Mouse (Mus musculus): ENCODE measurements around the gene Heatr5a.

The Heatr5a gene

DNA sequence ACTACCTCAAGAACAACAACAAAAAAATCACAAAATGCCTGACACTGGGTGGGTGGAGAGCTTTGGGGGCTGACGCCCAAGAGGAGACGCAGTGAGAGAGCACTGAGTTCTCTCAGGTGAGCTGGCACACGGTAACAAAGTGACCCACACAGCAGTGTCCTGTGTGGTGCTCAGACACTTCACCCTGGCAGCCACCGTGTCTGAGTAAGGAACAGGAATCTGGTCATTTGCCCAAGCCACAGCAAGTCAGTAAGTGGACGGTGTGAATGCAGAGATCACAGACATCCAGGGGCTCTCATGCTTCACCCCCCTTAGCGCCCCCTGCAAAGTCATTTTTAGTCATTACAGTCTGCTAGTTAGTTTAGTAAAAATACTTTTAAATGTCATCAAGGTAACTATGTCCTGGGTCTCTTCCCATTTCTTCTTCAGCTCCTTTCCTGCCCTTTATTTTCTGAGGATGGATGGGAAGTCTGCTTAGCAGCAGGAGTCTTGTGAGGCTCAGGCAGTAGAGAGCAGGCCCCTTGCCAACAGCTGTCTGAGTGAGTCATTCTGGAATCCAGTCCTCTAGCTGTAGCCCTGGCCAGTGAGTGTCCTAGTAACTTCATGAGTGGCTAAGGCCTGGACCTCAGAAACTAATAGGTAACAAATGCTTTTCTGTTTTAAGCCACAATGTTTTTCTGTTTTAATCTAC is 88.4 kb downstream of the Heatr5a start:
- DNase-seq, result peak; percentile 51

DNA sequence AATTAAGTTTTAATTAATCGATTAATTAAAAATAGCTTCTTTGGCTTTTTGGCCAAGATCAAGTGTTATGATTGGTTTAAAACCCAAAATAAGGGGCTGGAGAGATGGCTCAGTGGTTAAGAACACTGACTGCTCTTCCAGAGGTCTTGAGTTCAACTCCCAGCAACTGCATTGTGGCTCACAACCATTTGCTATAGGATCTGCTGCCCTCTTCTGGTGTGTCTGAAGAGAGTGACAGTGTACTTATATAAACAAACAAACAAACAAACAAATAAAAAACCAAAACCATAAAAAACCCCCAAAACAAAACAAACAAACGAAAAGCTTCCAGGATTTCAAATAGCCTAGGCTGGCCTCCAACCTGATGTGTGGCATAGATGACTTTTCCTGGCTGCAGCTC is 89.3 kb downstream of the Heatr5a start:
- no peak for DNase-seq

DNA sequence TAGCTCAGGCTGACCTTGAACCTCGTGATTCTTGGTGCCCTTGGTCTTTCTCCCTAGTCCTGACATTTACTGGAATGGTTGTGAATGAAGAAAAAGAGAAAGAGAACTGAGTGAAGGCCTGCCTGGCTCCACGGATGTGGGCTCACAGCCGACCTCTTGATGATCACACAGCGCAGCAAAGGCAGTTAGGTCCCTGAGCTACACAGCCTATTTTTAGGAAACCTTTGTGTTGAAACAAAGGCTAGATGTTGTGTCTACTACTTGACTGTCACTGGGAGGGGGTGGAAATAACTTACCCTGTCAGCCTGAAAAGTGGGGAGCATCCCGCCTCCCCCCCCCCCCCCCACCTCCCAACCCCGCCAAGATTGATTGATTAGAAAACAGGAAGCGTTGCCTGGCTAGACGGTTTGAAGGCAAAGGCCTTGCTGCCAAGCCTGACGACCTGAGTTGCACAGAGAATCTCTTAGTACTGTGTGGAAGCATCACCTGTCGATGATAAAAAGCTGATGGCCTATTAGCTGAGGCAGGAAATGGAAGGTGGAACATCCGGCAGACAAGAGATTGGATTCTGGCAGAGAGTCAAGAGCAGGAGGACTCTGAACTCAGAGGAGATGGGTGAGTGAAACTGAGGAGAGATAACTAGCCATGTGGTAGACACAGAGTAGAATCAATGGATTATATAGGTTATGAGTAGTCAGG is 99.5 kb downstream of the Heatr5a start:
- no peak for DNase-seq

DNA sequence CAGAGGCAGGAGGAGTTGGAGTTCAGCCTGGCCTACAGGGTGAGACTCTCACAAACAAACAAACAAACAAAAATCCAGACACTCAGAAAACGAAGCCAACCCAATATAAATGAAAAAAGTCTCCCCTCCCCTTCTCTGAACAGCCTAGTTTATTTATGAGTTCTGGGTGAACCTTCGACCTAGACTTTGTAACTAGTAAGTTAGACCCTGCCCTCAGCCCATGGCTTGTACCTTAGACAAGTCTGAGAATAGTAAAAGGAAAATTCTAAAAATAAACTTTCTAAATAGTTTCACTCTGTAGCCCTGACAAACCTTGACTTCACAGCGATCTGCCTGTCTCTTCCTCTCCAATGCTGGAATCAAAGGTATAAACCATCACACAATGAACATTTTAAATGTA is 101.6 kb downstream of the Heatr5a start:
- no peak for DNase-seq

DNA sequence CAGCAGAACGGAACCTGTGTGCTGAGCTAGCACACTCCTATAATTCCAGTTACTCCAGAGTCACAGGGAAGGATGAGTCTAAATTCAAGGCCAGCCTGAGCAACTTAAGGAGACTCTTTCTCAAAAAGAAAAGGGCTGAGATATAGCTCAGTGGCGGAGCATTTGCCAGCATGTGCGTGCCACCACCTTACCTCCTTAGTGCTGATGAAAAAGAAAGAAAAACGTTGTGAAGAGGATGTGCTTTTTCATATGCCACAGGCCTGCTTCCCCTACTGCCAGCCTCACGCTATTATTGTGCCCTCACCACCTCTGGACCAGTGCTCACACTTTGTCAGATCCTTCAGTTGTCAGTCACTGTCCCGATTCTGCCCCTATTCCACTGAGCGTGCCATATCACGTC is 104.0 kb downstream of the Heatr5a start:
- no peak for DNase-seq

DNA sequence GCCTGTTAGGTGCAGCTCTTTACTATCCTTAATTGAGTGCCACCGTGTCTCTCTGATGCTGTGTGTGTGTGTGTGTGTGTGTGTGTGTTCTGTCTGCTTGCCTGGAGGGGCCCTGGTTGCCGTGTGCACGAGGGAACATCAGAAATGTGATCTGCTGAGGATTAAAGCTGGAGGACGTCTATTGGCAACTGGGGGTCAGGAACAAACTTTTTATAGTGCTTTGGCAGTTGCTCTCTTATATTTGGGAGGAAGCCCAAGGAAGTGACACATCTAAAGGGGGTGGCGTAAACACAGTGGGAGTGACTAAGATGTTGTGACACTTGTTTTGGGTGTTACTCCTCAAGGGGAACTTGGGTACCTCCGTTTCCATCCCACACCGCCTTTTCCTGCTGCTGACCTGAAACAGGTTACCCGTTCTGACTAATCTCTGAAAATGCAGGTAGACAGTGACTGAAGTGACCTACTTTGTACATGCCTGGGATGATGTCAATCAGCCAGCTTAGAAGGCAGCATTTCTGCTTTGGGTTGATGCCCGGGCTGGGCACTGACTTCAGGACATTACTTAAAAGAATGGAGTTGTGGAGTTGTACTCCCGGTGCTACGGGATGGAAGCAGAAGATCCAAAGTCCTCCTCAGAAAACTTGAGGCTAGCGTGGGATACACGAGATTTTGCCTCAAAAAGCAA is 104.8 kb downstream of the Heatr5a start:
- no peak for DNase-seq

DNA sequence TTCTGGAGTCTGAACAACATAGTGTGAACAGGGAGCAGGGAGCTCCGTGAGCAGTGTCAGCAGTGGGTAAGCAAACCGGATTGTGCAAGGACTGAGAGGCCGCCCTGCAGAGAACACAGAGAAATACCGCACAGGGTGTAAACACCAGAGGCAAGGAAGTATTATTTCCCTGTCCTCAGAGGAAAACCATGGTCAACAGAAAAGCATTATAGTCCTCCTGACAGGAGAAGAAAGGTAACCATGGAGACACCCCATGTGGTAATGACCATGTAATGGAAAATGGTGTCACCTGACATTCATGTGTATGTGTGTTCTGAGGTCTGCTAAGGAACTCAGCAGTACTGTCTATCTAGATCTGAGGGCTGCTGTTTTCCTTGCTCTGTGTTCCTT is 105.3 kb downstream of the Heatr5a start:
- no peak for DNase-seq

DNA sequence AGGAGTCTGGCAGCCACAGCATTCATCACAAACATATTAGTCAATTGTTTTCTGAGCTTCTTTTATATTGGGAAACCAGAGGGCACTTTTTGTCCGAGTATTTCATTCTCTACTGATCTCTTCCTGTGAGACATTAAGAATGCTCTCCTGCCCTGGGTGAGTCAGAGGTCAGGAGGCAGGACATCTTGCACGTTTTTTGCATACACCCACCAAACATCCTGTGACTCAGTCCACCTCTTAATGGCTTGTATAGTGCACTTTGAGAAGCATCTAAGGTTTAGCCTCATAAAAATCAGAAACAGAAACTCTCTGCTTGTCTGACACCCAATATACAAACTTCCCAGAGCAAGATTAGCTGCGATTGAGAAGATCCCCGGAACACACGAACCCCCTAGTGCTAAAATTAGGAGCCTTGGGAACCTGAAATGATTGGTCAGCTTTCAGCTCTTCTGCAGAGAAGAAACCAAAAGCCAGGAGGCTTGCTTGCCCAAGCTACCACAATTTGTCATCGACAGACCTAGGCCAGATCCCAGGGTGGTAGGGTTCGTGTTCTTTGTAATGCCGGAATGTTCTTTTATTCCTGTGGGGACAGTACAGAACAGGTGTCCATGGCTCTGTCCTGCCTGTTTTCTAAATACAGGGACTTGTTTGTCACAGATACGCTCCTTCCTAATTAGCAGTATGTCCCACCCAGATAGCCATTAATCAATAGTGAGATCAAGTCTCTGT is 105.9 kb downstream of the Heatr5a start:
- DNase-seq, result no peak

DNA sequence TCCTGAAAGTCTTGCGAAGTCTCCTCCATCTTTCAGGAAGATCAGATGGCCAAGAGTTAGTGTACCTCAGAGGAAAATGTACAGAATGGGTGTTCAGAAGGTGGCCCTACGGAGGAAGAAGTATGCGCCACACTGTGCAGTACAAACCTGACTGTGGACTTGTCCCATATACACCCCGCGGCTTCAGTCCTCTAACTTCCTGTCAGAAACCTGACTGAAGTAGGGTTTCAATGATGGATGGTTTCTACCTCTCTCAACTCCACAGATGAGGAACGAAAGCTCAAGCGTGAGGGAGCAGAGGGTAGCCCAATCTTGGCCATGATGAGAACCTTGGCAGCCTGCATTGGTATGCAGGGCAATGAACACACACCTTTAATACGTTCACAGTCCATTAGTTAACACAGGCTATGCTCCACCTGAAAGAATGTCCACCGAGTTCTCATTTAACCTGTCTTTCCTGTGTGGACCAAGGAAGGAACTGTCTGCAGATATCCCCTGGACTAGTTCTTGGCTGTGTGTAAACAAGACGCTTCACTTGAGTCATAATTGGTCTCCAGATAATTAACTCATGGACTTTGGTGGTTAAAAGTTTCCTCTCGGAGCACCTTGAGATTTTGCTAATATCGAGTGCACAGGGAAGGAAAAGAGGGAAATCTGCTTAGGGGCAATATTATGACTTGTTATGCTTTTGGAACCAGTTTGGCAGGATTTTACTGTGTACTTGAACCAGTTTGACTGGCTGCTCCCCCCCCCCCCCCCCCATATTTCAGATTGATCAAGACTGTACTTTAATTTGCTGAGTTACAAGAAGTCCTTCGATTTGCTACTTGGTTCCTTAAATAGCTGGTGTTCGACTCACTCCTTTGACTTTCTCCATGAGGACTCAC is 107.8 kb downstream of the Heatr5a start:
- no peak for DNase-seq

DNA sequence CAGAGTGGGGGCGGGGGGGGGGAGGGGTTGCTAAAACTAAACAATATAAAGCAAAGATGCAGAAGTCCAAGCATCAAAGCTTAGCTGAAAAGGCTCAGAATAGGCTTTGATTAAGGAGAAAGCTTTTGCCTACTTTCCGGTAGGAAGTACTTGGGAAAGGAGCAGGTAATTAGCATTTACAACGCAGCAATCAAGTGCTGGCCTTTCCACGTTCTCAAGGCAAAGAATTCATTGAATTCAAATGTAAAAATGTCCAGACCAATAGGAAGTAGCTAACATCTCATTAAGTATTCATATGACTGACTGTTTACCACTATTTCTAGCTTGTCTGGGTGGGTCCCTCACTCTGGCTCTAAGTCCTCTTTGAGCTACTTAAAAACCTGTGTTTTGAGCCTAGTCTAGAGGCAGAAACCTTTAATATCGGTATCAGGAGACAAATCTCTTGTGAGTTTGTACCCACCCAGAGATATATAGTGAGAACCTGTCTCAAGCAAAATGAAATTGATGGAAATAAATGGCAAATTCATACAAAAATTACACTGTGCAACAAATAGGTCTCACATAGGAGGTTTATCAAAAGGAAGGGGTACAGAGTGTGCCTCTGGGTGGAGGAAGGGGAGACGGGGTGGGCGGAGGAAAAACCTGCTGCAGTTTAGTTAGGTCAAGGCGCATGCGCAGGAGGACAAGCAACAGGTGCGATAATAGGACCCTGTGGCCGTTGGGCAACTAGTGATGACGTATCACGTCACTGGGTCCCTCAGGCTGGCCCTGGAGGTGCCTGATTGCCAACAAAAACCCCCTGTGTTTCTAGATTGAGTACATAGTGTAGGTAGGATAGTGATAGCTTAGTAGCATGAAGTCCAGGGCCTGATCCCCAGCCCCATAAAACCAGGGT is 112.7 kb downstream of the Heatr5a start:
- DNase-seq, result no peak

DNA sequence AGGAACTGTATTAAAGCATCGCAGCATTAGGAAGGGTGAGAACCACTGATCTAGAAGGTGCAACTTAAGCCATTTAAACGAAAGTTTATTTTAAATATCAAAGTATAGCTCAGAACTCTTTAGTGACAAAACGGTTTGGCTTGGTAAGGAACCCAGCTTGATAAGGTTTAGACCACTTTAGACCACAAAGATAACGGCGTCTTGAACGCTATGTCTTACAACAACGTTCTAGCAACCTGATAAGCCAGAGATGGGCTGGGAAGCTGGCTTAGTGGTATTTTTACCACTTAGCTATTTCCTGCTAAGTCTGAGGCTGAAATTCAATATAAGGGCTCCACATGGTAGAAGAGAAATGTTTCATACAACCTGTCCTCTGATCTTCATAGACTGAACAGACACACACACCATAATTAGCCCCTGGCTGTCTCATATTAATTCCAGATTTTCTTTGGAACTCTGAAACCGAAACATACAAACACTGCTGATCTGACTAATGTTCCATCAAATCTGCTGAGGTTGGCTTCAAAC is 114.3 kb downstream of the Heatr5a start:
- no peak for DNase-seq

DNA sequence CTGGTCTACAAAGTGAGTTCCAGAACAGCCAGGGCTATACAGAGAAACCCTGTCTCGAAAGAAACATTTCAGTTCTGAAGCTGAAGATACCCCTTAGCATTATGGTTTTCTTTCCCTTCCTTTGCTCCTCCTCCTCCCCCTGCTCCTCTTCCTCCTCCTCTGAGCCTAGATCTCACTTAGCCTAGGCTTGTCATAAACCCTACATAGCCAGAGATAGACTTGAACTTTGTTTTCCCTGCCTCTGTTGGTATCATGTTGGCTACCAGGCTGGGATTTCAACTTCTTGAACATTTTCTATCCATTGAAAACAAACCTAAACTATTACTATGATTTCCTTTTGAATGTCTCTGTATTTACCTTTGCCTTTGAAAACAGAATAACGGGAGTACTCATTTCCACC is 115.2 kb downstream of the Heatr5a start:
- DNase-seq, result no peak

DNA sequence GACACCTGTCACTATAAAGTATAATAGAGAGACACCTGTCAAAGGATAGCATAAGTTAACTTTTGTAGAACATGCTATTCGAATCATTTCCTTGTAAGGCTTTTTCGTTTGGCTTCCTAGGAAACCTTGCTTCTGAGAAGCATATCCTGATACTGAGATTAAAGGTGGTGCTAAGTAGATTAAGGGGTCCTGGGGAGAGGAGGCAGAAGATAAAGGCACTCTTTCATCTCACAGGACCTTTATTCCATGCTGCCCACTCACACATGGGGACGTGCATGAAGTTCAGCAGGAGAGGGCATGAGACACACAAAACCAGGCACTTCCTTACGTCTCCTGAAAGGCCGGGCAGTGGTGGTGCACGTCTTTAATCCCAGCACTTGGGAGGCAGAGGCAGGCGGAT is 115.7 kb downstream of the Heatr5a start:
- DNase-seq, result no peak

DNA sequence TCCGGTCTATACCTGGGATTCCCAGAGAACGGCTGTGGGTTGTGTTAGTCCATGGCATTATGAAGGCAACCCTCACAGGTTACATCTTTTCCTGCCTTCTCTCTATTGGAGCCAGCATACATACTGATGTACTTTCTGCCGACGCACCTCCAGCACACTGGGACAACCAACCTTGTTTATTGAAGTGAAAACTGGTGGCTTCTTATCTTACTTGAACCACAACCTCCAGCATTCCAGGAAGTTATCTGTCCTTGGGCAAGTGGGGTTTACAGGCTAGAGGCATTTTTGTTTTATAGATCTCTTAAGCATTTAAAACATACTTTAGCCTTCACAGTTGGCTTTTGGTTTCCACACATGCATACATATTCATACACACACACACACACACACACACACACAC is 119.5 kb downstream of the Heatr5a start:
- DNase-seq, result no peak

DNA sequence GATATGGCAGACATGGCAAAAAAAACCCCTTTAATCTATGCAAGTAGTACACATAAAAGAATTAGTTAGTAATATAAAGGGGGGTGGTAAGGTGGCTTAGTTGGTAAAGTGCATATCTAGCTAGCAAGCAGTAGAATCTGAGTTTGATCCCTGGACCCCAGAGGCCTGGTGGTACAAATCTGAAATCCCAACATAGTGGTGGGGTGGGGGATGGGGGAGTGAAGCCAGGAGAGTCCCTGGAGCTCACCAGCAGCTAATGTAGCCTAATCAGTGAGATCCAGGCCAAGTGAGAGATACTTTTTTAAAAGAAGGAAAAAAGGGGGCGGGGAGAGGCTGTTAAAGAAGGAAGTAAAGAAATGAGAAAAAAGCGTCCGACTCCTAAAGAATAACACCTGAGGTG is 120.0 kb downstream of the Heatr5a start:
- DNase-seq, result no peak

DNA sequence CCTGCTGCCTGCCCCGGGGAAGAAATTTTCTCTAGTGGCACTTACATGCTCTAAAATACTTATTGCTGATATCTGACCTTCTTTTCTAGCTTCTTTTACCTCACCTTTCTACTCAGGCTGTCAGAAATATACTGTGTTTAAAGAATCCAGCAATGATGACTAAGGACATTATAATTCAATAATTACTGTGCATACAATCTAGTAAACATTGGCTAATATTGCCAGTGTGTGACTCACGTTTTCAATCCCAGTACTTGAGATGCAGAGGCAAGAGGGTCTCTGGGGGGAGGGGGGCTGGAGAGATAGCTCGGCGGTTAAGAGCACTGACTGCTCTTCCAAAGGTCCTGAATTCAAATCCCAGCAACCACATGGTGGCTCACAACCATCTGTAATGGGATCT is 120.8 kb downstream of the Heatr5a start:
- DNase-seq, result no peak

DNA sequence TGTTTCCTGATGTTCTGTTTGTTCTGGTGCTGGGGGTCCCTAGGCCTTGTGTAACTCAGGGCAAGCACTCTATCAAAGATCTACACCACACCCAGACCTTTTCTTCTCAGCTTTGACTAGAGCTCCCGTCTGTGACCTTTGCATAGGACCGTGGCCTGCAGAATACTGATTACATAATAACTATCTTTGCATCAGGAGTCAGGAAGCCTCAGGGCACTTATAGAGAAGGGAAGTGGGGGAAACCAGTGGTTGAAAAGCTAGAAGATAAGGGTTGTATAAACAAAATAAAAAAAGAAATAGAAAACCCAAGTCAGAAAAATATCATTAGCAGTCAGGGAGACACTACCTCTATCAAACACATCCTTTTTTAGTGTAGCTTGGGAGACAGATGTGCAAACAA is 121.2 kb downstream of the Heatr5a start:
- no peak for DNase-seq

DNA sequence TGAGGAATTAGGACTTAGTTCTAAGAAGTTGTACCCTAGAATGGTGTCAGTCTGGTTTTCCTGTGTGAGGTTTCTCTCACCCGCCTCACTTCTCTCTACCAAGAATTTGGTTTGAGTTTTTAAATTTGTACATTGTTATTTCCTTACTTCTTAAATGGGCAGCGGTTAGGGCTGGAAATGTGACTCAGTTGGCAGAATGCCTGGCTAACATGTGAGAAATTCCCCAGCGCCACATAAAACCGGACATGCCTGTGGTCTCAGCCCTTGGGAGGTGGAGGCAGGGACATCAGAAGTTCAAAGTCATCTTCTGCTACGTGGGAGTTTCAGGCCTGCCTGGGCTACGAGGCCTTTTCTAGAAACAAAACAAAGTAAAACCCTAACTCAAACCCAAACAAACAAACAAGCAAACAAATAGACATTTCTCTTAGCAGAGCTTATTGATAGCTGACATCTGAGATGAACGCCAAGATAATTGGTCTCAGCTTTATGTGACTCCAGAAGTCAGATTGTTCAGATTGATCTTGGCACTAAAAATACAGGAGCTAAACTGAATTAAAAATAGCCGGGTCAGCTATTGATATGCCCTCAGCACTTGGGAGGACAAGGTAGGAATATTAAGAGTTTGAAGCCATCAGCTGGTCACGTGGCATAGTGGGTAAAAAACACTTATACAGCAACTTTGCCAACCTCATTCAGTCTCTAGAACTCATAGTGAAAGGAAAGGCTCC is 123.0 kb downstream of the Heatr5a start:
- DNase-seq, result no peak

DNA sequence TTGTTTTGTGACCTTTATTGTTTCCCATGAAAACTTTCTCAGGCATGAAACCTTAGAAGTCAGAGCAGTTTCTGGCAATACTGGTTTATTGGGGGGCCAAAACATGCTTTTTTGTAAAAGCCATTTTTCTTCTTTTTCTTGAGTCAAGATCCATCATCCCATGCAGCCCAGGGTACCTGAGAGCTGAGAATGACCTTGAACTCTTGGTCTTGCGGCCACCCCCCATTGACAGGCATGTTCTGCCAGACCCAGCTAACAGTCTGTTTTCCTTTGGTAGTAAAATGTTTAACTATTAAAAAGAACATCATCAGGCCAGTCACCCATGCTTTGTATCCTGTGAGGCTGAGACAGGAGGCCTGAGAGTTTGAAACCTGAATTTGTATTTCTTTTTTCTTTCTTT is 125.9 kb downstream of the Heatr5a start:
- DNase-seq, result no peak

DNA sequence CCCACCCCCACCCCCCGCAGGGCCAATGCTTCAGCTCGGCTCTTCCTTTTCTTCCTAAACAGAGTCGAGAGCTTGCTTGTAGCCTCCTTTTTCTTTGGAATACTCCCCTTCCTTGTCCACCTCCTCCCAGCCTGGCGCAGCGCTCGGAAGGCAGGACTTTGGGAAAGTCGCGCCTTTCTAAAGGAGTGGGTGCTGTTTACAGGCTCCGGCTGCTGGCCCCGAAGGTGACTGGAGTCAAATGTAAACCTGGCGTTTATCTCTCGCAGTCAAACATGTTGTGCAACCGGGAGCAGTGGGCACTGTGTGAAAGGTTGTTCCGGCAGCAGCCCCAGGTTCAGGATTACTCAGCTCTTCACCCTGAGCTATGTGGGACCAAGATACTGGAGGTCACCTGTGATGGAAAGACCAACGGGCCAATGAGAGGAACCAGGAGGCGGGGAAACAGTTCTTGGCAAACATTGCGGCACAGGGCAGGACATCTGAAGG is 126.3 kb downstream of the Heatr5a start:
- DNase-seq, result peak; percentile 97

All from cerebellum, adult 9-10 months (tissue).